In genomic region chr8:107621136-107621535, GRCm38 (mm10) we compare ENCODE assay signal across 19 mouse cellular contexts. TPM values are rescaled to one million over a fixed set of nuclear protein-coding genes. Genes with fewer than 3 reads are reported as not detected.
DNase-seq lines count a peak whose midpoint lies in the region; ATAC-seq and TF ChIP-seq lines count a peak whose summit lies in the region.
"Had no signal": no experiment of that assay in that cellular context is flagged by ENCODE, and none has a peak within 500 bp of the region (broad histone marks: within the 10 kb centered on the region; RNA-seq: fewer than 3 reads in every experiment).

No protein-coding gene starts in this region.

- no peaks in the 10 kb centered on the region for H3K9me3 ChIP-seq in liver, postnatal 0 days (ENCODE audit: low read length)
- H3K9me3 ChIP-seq in MEL (replicated peaks; ENCODE audit: insufficient read depth, low read length) = no peaks in the 10 kb centered on the region
- H3K9me3 ChIP-seq in liver, embryonic 12.5 days (replicated peaks) = no peaks in the 10 kb centered on the region
- H3K9me3 ChIP-seq: forebrain, embryonic 15.5 days; hindbrain, embryonic 10.5 days; liver, embryonic 15.5 days had no signal

- H3K9ac ChIP-seq in liver, postnatal 0 days (replicated peaks) = no peak overlapping the region
- H3K9ac ChIP-seq in MEL (ENCODE audit: control insufficient read depth, low read depth, low read length, poor library complexity, severe bottlenecking) = peak overlapping the region; percentile 22; the same call in 1 of the 2 replicates
- no peak overlapping the region for H3K9ac ChIP-seq in liver, embryonic 12.5 days
- H3K9ac ChIP-seq: forebrain, embryonic 15.5 days; liver, embryonic 15.5 days had no signal

- whole genome bisulfite sequencing in liver, postnatal 0 days (ENCODE audit: insufficient replicate concordance) = 48% methylated on average over 3 of the region's 3 CpGs
- 15% methylated on average over 3 of the region's 3 CpGs for WGBS in liver, embryonic 12.5 days (ENCODE audit: insufficient replicate concordance)

- DNase-seq in liver = peak; percentile 27
- no peak for DNase-seq in liver, postnatal 0 days
- DNase-seq in MEL (ENCODE audit: low read depth, low spot score) = peak; percentile 69
- DNase-seq in adrenal gland, postnatal 10 days = peak; percentile 13
- no peak for DNase-seq in left cerebral cortex, adult 8-10 months (ENCODE audit: low spot score in 2 of 2)
- no peak for DNase-seq in spleen, adult 12 weeks (ENCODE audit: low spot score)
- DNase-seq in layer of hippocampus, postnatal 14 days (ENCODE audit: low spot score in 2 of 2) = no peak
- DNase-seq: B cell, adult 2 months; cerebellum, adult 9-11 months; gastrocnemius, postnatal 25 days; lung, postnatal 10 days had no signal

- no peaks in the 10 kb centered on the region for H3K27me3 ChIP-seq in liver, postnatal 0 days (ENCODE audit: insufficient read depth, low read length)
- no peaks in the 10 kb centered on the region for H3K27me3 ChIP-seq in MEL (ENCODE audit: control insufficient read depth in 1 of 2, insufficient read depth in 2 of 2, low read length in 2 of 2)
- H3K27me3 ChIP-seq in liver, embryonic 12.5 days (replicated peaks) = no peaks in the 10 kb centered on the region
- H3K27me3 ChIP-seq: forebrain, embryonic 15.5 days; liver, embryonic 15.5 days had no signal

- no peak overlapping the region for H3K27ac ChIP-seq in liver, postnatal 0 days (ENCODE audit: low read depth)
- no peak overlapping the region for H3K27ac ChIP-seq in MEL (ENCODE audit: control insufficient read depth, low read depth, low read length)
- H3K27ac ChIP-seq in liver, embryonic 12.5 days = no peak overlapping the region
- H3K27ac ChIP-seq: forebrain, embryonic 15.5 days; hindbrain, embryonic 10.5 days; hindbrain, postnatal 0 days; kidney, postnatal 0 days; liver, embryonic 15.5 days had no signal

- no peak for TF ChIP-seq RAD21 in MEL (IDR thresholded peaks at IDR 0.05; ENCODE audit: low read depth, low read length)

- no peaks in the 10 kb centered on the region for H3K4me1 ChIP-seq in liver, postnatal 0 days (ENCODE audit: insufficient read depth)
- H3K4me1 ChIP-seq in MEL (ENCODE audit: control insufficient read depth in 1 of 2, insufficient read depth in 2 of 2, low read length in 2 of 2) = peaks cover 0 to 9% of the 10 kb centered on the region in 2 experiments; a peak in 2 of 4 replicates
- peaks cover 7% of the 10 kb centered on the region for H3K4me1 ChIP-seq in liver, embryonic 12.5 days
- H3K4me1 ChIP-seq: forebrain, embryonic 15.5 days; hindbrain, embryonic 10.5 days had no signal

- no peaks in the 10 kb centered on the region for H3K36me3 ChIP-seq in liver, postnatal 0 days (replicated peaks; ENCODE audit: insufficient read depth, low read length)
- H3K36me3 ChIP-seq in MEL (ENCODE audit: control insufficient read depth in 1 of 2, insufficient read depth in 2 of 2, low read length in 2 of 2) = peaks cover 0 to 5% of the 10 kb centered on the region in 2 experiments; a peak in 2 of 4 replicates
- H3K36me3 ChIP-seq in liver, embryonic 12.5 days = no peaks in the 10 kb centered on the region
- H3K36me3 ChIP-seq: forebrain, embryonic 15.5 days; hindbrain, embryonic 10.5 days; liver, embryonic 15.5 days had no signal

- no peak overlapping the region for H3K4me2 ChIP-seq in liver, postnatal 0 days (ENCODE audit: low read depth, low read length)
- H3K4me2 ChIP-seq in liver, embryonic 12.5 days = 0 out of 2 replicates have a peak overlapping the region, but pooled peaks have one; percentile 12
- H3K4me2 ChIP-seq: forebrain, embryonic 15.5 days; liver, embryonic 15.5 days had no signal

- TF ChIP-seq EP300 in liver, postnatal 0 days (IDR thresholded peaks at IDR 0.05; ENCODE audit: low read depth) = no peak
- peak; percentile 45 to 46; a peak in 2 of 4 replicates for TF ChIP-seq EP300 in MEL (IDR thresholded peaks at IDR 0.05; ENCODE audit: low read depth in 1 of 2, low read length in 2 of 2)

- no peak for TF ChIP-seq CTCF in liver, postnatal 0 days (IDR thresholded peaks at IDR 0.05; ENCODE audit: low read depth)
- TF ChIP-seq CTCF in MEL (IDR thresholded peaks at IDR 0.05 in 2 of 3, conservative IDR thresholded peaks at IDR 0.05 in 1 of 3; ENCODE audit: control insufficient read depth in 1 of 3, insufficient read depth in 1 of 3, low read depth in 2 of 3, low read length in 3 of 3, poor library complexity in 1 of 3, severe bottlenecking in 1 of 3) = no peak

- TF ChIP-seq POLR2A in MEL (IDR thresholded peaks at IDR 0.05; ENCODE audit: control insufficient read depth in 1 of 2, insufficient read depth in 1 of 2, low read depth in 1 of 2, low read length in 2 of 2, poor library complexity in 1 of 2) = no peak

- no peak for ATAC-seq in liver, postnatal 0 days
- ATAC-seq in liver, embryonic 12.5 days = peak; percentile 80
- ATAC-seq: forebrain, embryonic 15.5 days; hindbrain, postnatal 0 days; intestine, postnatal 0 days; midbrain, embryonic 16.5 days had no signal

- no peak overlapping the region for H3K4me3 ChIP-seq in liver, postnatal 0 days (ENCODE audit: low read depth, low read length)
- peak overlapping the region in 1 of 2 experiments; percentile 22; a peak in 1 of 4 replicates for H3K4me3 ChIP-seq in MEL (ENCODE audit: control insufficient read depth in 1 of 2, insufficient read depth in 1 of 2, low read depth in 2 of 2, low read length in 2 of 2)
- H3K4me3 ChIP-seq in liver, embryonic 12.5 days = no peak overlapping the region
- H3K4me3 ChIP-seq: forebrain, embryonic 15.5 days; hindbrain, embryonic 10.5 days; liver, embryonic 15.5 days had no signal

- no peaks in the 10 kb centered on the region for H3K79me2 ChIP-seq in MEL (ENCODE audit: control insufficient read depth, insufficient read depth, low read length, poor library complexity)

TF ChIP-seq in MEL, 35 proteins besides CTCF, POLR2A, EP300 and RAD21 (continues in another document):
- no peak for TF ChIP-seq USF2 (IDR thresholded peaks at IDR 0.05; ENCODE audit: borderline replicate concordance in 1 of 2, insufficient read depth in 1 of 2, low read depth in 1 of 2, low read length in 2 of 2)
- no peak for TF ChIP-seq E2F4 (IDR thresholded peaks at IDR 0.05; ENCODE audit: borderline replicate concordance, low read depth, low read length)
- no peak for TF ChIP-seq MEF2A (IDR thresholded peaks at IDR 0.05; ENCODE audit: extremely low read depth, insufficient replicate concordance, low read depth, low read length, poor library complexity, severe bottlenecking)
- TF ChIP-seq MXI1 (IDR thresholded peaks at IDR 0.05; ENCODE audit: low read depth, low read length) = no peak
- 0 out of 2 replicates have a peak, but pooled peaks have one; percentile 43 for TF ChIP-seq JUND (IDR thresholded peaks at IDR 0.05; ENCODE audit: low read depth, low read length)
- no peak for TF ChIP-seq ZMIZ1 (IDR thresholded peaks at IDR 0.05; ENCODE audit: low read depth, low read length)
- no peak for TF ChIP-seq RCOR1 (IDR thresholded peaks at IDR 0.05; ENCODE audit: low read depth, low read length)
- peak; percentile 61; the same call in 1 of the 2 replicates for TF ChIP-seq TBP (IDR thresholded peaks at IDR 0.05; ENCODE audit: low read depth, low read length)
- peak; percentile 75 for TF ChIP-seq ETS1 (IDR thresholded peaks at IDR 0.05; ENCODE audit: low read depth, low read length)
- no peak for TF ChIP-seq KAT2A (conservative IDR thresholded peaks at IDR 0.05; ENCODE audit: low read depth, low read length)
- no peak for TF ChIP-seq MAX (IDR thresholded peaks at IDR 0.05; ENCODE audit: low read length)
- TF ChIP-seq MYC (IDR thresholded peaks at IDR 0.05; ENCODE audit: low read depth, low read length) = no peak
- peak; percentile 68 for TF ChIP-seq GATA1 (IDR thresholded peaks at IDR 0.05; ENCODE audit: low read depth, low read length)
- no peak for TF ChIP-seq SMC3 (IDR thresholded peaks at IDR 0.05; ENCODE audit: low read depth, low read length)
- TF ChIP-seq NRF1 (IDR thresholded peaks at IDR 0.05; ENCODE audit: insufficient read depth, low read depth, low read length, poor library complexity, severe bottlenecking) = no peak
- TF ChIP-seq ELF1 (IDR thresholded peaks at IDR 0.05; ENCODE audit: low read depth, low read length) = no peak
- TF ChIP-seq TAL1 (IDR thresholded peaks at IDR 0.05; ENCODE audit: low read length) = peak; percentile 17; the same call in 1 of the 2 replicates
- no peak for TF ChIP-seq ZNF384 (IDR thresholded peaks at IDR 0.05; ENCODE audit: low read depth, low read length)
- no peak for TF ChIP-seq GABPA (IDR thresholded peaks at IDR 0.05; ENCODE audit: low read depth, low read length)
- no peak for TF ChIP-seq POLR2AphosphoS2 (IDR thresholded peaks at IDR 0.05; ENCODE audit: low read length)
- TF ChIP-seq MAZ (IDR thresholded peaks at IDR 0.05; ENCODE audit: low read depth, low read length) = no peak
- TF ChIP-seq ZC3H11A (IDR thresholded peaks at IDR 0.05; ENCODE audit: low read depth, low read length) = no peak
- no peak for TF ChIP-seq CHD1 (IDR thresholded peaks at IDR 0.05; ENCODE audit: low read depth, low read length)
- TF ChIP-seq CHD2 (IDR thresholded peaks at IDR 0.05; ENCODE audit: low read length) = no peak
- TF ChIP-seq USF1 (IDR thresholded peaks at IDR 0.05; ENCODE audit: low read depth, low read length) = no peak
- no peak for TF ChIP-seq ZKSCAN1 (IDR thresholded peaks at IDR 0.05; ENCODE audit: low read depth, low read length)
- no peak for TF ChIP-seq HCFC1 (IDR thresholded peaks at IDR 0.05; ENCODE audit: low read depth, low read length)
- no peak for TF ChIP-seq BHLHE40 (IDR thresholded peaks at IDR 0.05; ENCODE audit: borderline replicate concordance, low read depth, low read length)
- no peak for TF ChIP-seq UBTF (IDR thresholded peaks at IDR 0.05; ENCODE audit: borderline replicate concordance, insufficient read depth, low read depth, low read length)
- TF ChIP-seq POLR2AphosphoS5 (IDR thresholded peaks at IDR 0.05; ENCODE audit: borderline replicate concordance, low read depth, low read length) = no peak
- peak; percentile 18; the same call in 1 of the 2 replicates for TF ChIP-seq TCF12 (IDR thresholded peaks at IDR 0.05; ENCODE audit: low read depth, low read length)
- TF ChIP-seq MAFK (IDR thresholded peaks at IDR 0.05; ENCODE audit: borderline replicate concordance, low read depth, low read length) = peak; percentile 78

RNA-seq across cellular contexts. Expression of gene Psmd7, which starts 32.9 kb away (rescaled TPM):
- 89.8 and 96.5 TPM in 2 replicates for polyA plus RNA-seq in liver, postnatal 0 days (2015; fragmentation: Nextera tagmentation; extraction: Ambion mirVana)
- total RNA-seq in MEL (2012; rRNA removed) = 200 and 205 TPM in 2 replicates
- 100 to 1,000 TPM; 186 to 403 TPM for polyA plus RNA-seq in MEL (2012; ENCODE audit: insufficient read depth in 1 of 2, insufficient read length in 2 of 2, low read depth in 1 of 2, low replicate concordance in 2 of 2, missing spikeins in 1 of 2)
- total RNA-seq in adrenal gland, postnatal 10 days (2021) = 10 to 100 TPM; 83.7 to 86.5 TPM
- 248 and 257 TPM in 2 replicates for polyA plus RNA-seq in liver, embryonic 12.5 days (2016; fragmentation: Nextera tagmentation; extraction: Ambion mirVana)
- 100 to 1,000 TPM; 105 to 114 (median 109) TPM for total RNA-seq in left cerebral cortex, adult 8-10 months (2022)
- 100 to 1,000 TPM; 107 TPM for total RNA-seq in layer of hippocampus, postnatal 14 days (2021)

Comparison
In these comparisons a context has a peak if more than half of its experiments do, and no peak if none do; other contexts are left out.
1. DNase-seq: peak in liver (single experiment), MEL (single experiment) and adrenal gland, postnatal 10 days (single experiment); none in liver, postnatal 0 days (single experiment), left cerebral cortex, adult 8-10 months (0 of 2), spleen, adult 12 weeks (single experiment) and layer of hippocampus, postnatal 14 days (0 of 2).